Mouse (Mus musculus): ENCODE data around the gene Gmip.

The Gmip gene

GRCm38 (mm10) chr8:69805086-69805485 lies 3.4 kb upstream of the Gmip start:
- no peak for DNase-seq

GRCm38 (mm10) chr8:69805491-69805890 lies 3.0 kb upstream of the Gmip start:
- DNase-seq: no peak

GRCm38 (mm10) chr8:69807236-69807635 lies 1.2 kb upstream of the Gmip start:
- no peak for DNase-seq

GRCm38 (mm10) chr8:69808864-69809403 lies 455 bp downstream of the Gmip start:
- DNase-seq: peak; percentile 50

- DNase-seq: no peak
Observed at GRCm38 (mm10) chr8:69809820-69810219, 1.3 kb downstream of the Gmip start.

- no peak for DNase-seq
Observed at GRCm38 (mm10) chr8:69814881-69815280, 6.4 kb downstream of the Gmip start.

GRCm38 (mm10) chr8:69815396-69815795 lies 6.9 kb downstream of the Gmip start:
- no peak for DNase-seq

- no peak for DNase-seq
Observed at GRCm38 (mm10) chr8:69820466-69820865, 12.0 kb downstream of the Gmip start.

- DNase-seq: peak; percentile 10
Observed at GRCm38 (mm10) chr8:69821971-69822385, 13.5 kb downstream of the Gmip start.

- peak; percentile 83 for DNase-seq
Observed at GRCm38 (mm10) chr8:69822386-69823191, 14.1 kb downstream of the Gmip start, which contains the start of gene Lpar2. Gene Lpar2, plus strand, starts transcription at chr8:69822429.

GRCm38 (mm10) chr8:69826371-69826770 lies 17.9 kb downstream of the Gmip start:
- no peak for DNase-seq

- peak; percentile 88 for DNase-seq
Observed at GRCm38 (mm10) chr8:69832298-69832853, 23.9 kb downstream of the Gmip start, which contains the start of gene Pbx4. Gene Pbx4, plus strand, starts transcription at chr8:69832491.

- no peak for DNase-seq
Observed at GRCm38 (mm10) chr8:69837057-69837682, 28.7 kb downstream of the Gmip start.

GRCm38 (mm10) chr8:69847167-69848065 lies 38.9 kb downstream of the Gmip start:
- DNase-seq: no peak

- peak; percentile 78 for DNase-seq
Observed at GRCm38 (mm10) chr8:69848951-69849350, 40.5 kb downstream of the Gmip start.

- peak; percentile 16 for DNase-seq
Observed at GRCm38 (mm10) chr8:69849899-69850298, 41.4 kb downstream of the Gmip start.

GRCm38 (mm10) chr8:69850926-69851506 lies 42.5 kb downstream of the Gmip start:
- no peak for DNase-seq

- no peak for DNase-seq
Observed at GRCm38 (mm10) chr8:69853869-69854268, 45.4 kb downstream of the Gmip start.

GRCm38 (mm10) chr8:69860807-69861206 lies 52.3 kb downstream of the Gmip start:
- DNase-seq: no peak

GRCm38 (mm10) chr8:69861251-69861650 lies 52.8 kb downstream of the Gmip start:
- DNase-seq: no peak

GRCm38 (mm10) chr8:69863387-69864020 lies 55.0 kb downstream of the Gmip start:
- DNase-seq: no peak

GRCm38 (mm10) chr8:69864180-69864579 lies 55.7 kb downstream of the Gmip start:
- no peak for DNase-seq
